ENCODE assay signal across 15 mouse cellular contexts in the genomic region with DNA sequence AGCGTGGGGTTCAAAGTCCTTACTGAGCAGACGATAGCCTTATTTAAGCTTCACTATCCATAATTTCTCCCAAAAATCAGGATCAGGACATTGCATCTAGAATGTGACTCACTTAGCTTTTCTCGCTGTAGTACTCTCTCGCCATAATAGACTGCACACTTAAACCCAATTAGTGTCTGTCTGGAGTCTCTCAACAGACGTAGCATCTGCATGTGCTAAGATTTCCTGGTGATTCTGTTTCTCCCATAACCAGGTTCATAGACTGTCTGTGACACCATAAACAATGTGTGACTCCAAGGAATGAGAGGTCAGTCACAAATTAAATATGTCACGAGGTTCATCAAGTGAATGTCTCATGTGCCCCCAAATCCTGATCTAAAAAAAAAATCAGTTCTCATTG.
"Had no signal": no experiment of that assay in that cellular context is flagged by ENCODE, and none has a peak within 500 bp of the region (broad histone marks: within the 10 kb centered on the region; RNA-seq: fewer than 3 reads in every experiment).

No protein-coding gene starts in this region.

- DNase-seq: cerebellum, adult 8-10 months; cerebellum, adult 9-10 months; cerebellum, adult 9-11 months; cerebellum, postnatal 10 days; cerebellum, postnatal 14 days; cerebellum, postnatal 25 days; cerebellum, postnatal 36 days; embryo, embryonic 11 days; forebrain, postnatal 0 days; gastrocnemius, adult 2 months; gastrocnemius, postnatal 10 days; gastrocnemius, postnatal 14 days; gastrocnemius, postnatal 25 days; gastrocnemius, postnatal 36 days; heart, adult 2 months had no signal
